Mouse (Mus musculus) cerebellum, postnatal 10 days (tissue): Measurements from ENCODE around the gene Adm.

Source experiments
- DNase-seq, 2 experiments: peaks; one replicate each; pipeline ENCODE4 v3.0.0; 2021; ENCODE audit warnings: mixed read lengths in 2 of 2

Gene Adm

DNA sequence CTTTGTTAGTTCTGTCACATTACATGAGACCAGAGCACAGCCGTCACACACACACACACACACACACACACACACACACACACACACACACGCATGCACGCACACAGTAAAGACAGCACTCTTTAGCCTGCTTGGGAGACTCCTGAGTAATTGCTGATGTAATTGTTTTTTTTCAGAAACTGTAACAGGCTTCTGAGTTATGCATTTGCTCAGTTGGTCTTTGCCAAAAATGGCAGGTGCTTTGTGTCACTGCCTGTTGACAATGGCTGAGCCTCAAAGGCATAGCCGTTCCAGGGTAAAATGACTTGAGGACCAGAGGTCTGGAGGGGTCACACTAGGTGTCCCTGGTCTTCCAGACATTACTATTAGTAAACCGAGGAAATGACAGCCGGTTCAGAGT lies 40.8 kb downstream of the Adm start:
- peak; percentile 31 to 35 for DNase-seq

DNA sequence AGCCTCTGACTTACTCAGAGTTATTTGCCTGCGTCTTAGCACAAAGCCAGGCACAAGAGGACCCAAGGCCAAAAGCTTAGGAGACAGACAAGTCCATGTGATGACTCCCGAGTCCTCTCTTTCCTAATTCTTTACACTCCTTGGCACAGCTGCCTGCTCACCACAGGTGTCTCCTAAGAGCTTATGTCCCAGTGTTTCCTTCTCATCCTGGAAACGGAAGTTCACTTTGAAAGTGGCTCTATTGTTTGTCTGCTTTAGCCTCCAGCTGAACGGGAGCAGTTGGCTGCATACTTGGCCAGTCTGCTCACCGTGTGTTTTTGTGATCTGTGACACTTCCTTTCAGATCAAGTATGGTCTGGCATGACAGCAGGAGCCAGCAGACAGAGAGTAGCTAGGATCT lies 41.3 kb downstream of the Adm start:
- DNase-seq: peak; percentile 38 to 48

GRCm38 (mm10) chr7:110671121-110671680 lies 43.7 kb downstream of the Adm start:
- DNase-seq: no peak
